12 mouse cellular contexts compared by ENCODE assay signal in genomic region chr1:155239962-155240717, GRCm38 (mm10). TPM values are rescaled to one million over a fixed set of nuclear protein-coding genes. Genes with fewer than 3 reads are reported as not detected.
DNase-seq lines count a peak whose midpoint lies in the region; ATAC-seq lines count a peak whose summit lies in the region.
"Had no signal": no experiment of that assay in that cellular context is flagged by ENCODE, and none has a peak within 500 bp of the region (broad histone marks: within the 10 kb centered on the region; RNA-seq: fewer than 3 reads in every experiment).

No protein-coding gene starts in this region.

- H3K4me1 ChIP-seq in midbrain, embryonic 10.5 days, result peaks cover 78% of the 10 kb centered on the region
- H3K4me1 ChIP-seq in midbrain, embryonic 14.5 days (ENCODE audit: control insufficient read depth, insufficient read depth, low read length), result peaks cover 35% of the 10 kb centered on the region

- no peak overlapping the region for H3K4me3 ChIP-seq in midbrain, embryonic 10.5 days
- H3K4me3 ChIP-seq in midbrain, embryonic 14.5 days (replicated peaks; ENCODE audit: low read depth, low read length), result no peak overlapping the region
- H3K4me3 ChIP-seq: neural tube, embryonic 13.5 days had no signal

- no peaks in the 10 kb centered on the region for H3K9me3 ChIP-seq in midbrain, embryonic 10.5 days (replicated peaks)
- H3K9me3 ChIP-seq in midbrain, embryonic 14.5 days (ENCODE audit: control insufficient read depth, low read length), result no peaks in the 10 kb centered on the region
- H3K9me3 ChIP-seq: neural tube, embryonic 13.5 days had no signal

- H3K27ac ChIP-seq in midbrain, embryonic 10.5 days (replicated peaks), result no peak overlapping the region
- H3K27ac ChIP-seq in midbrain, embryonic 14.5 days (replicated peaks; ENCODE audit: low read depth, low read length), result no peak overlapping the region
- H3K27ac ChIP-seq: hindbrain, postnatal 0 days; neural tube, embryonic 13.5 days had no signal

- peaks cover 21% of the 10 kb centered on the region for H3K36me3 ChIP-seq in midbrain, embryonic 10.5 days
- no peaks in the 10 kb centered on the region for H3K36me3 ChIP-seq in midbrain, embryonic 14.5 days (ENCODE audit: control insufficient read depth, insufficient read depth, low read length)
- H3K36me3 ChIP-seq: neural tube, embryonic 13.5 days had no signal

- intact Hi-C loops in heart, postnatal 14 days (cut with DNase I), result no loop called here

- 88% methylated on average over 6 of the region's 6 CpGs for WGBS in midbrain, embryonic 10.5 days
- 87% methylated on average over 6 of the region's 6 CpGs for WGBS in midbrain, embryonic 14.5 days

- H3K4me2 ChIP-seq in midbrain, embryonic 14.5 days (ENCODE audit: low read length), result no peak overlapping the region
- H3K4me2 ChIP-seq: midbrain, embryonic 11.5 days; neural tube, embryonic 13.5 days had no signal

- DNase-seq in frontal cortex, postnatal 36 days (ENCODE audit: low spot score in 2 of 2), result no peak
- DNase-seq in layer of hippocampus, adult 11-12 months (ENCODE audit: low spot score), result peak; percentile 50
- DNase-seq in layer of hippocampus, postnatal 14 days (ENCODE audit: low spot score in 2 of 2), result no peak
- peak; percentile 88 for DNase-seq in adrenal gland, postnatal 14 days
- DNase-seq in heart, postnatal 14 days, result peak; percentile 52 to 66
- DNase-seq in midbrain, embryonic 10.5 days (ENCODE audit: low spot score), result no peak
- no peak for DNase-seq in midbrain, embryonic 14.5 days
- DNase-seq: thymus, postnatal 36 days had no signal

- no peak overlapping the region for H3K9ac ChIP-seq in midbrain, embryonic 14.5 days (replicated peaks; ENCODE audit: low read length)
- H3K9ac ChIP-seq: neural tube, embryonic 13.5 days had no signal

- peaks cover 41% of the 10 kb centered on the region for H3K27me3 ChIP-seq in midbrain, embryonic 10.5 days (ENCODE audit: low read depth, poor library complexity, severe bottlenecking)
- peaks cover 13% of the 10 kb centered on the region; the same call in 1 of the 2 replicates for H3K27me3 ChIP-seq in midbrain, embryonic 14.5 days (ENCODE audit: control insufficient read depth, insufficient read depth, low read length)

- peak; percentile 14; the same call in 1 of the 2 replicates for ATAC-seq in frontal cortex, adult (ENCODE audit: low TSS enrichment)
- no peak for ATAC-seq in midbrain, embryonic 14.5 days (ENCODE audit: low FRiP score, low TSS enrichment)
- ATAC-seq: hindbrain, postnatal 0 days had no signal

RNA-seq across cellular contexts. Expression of gene BC034090, which starts 4.1 kb away (rescaled TPM):
- total RNA-seq in layer of hippocampus, postnatal 14 days (2021), result 1 to 10 TPM; 6.7 to 8.3 TPM
- total RNA-seq in adrenal gland, postnatal 14 days (2021), result 26.9 and 32.3 TPM in 2 replicates
- total RNA-seq in heart, postnatal 14 days (2021), result 10 to 100 TPM; 35.9 to 41.2 TPM
- 5.2 and 7.4 TPM in 2 replicates for polyA plus RNA-seq in midbrain, embryonic 10.5 days (2016; fragmentation: Nextera tagmentation; extraction: Ambion mirVana)
- 3.4 and 3.5 TPM in 2 replicates for polyA plus RNA-seq in midbrain, embryonic 14.5 days (2014; fragmentation: Nextera tagmentation; extraction: Ambion mirVana)

Comparison
In these comparisons a context has a peak if more than half of its experiments do, and no peak if none do; other contexts are left out.
1. DNase-seq: peak in layer of hippocampus, adult 11-12 months (single experiment), adrenal gland, postnatal 14 days (single experiment) and heart, postnatal 14 days (2 of 2); none in frontal cortex, postnatal 36 days (0 of 2), layer of hippocampus, postnatal 14 days (0 of 2), midbrain, embryonic 10.5 days (single experiment) and midbrain, embryonic 14.5 days (single experiment).